Mouse (Mus musculus) midbrain, postnatal 0 days (tissue): ENCODE measurements around the gene Plekhg2. TPM values are rescaled to one million over a fixed set of nuclear protein-coding genes. Genes with fewer than 3 reads are reported as not detected.
"Not testable (repeated sequence)": the region's sequence is repeated elsewhere in the genome, so short reads cannot be mapped to it uniquely, and the experiment has no call there.

Experiments used
- ATAC-seq: fragments of 200-750 bp; cut with Nextera tagmentation; 2 replicates; pipeline ENCODE4 v1.8.0; 2017; ENCODE audit warnings: moderate number of reproducible peaks, mild to moderate bottlenecking, moderate TSS enrichment, moderate library complexity; ENCODE audit not compliant: low FRiP score
- DNase-seq: peaks from one replicate; pipeline ENCODE4 v3.0.0-alpha.2; 2015; ENCODE audit warnings: low spot score
- H3K27ac ChIP-seq: fragments of 300-500 bp; sonication (generic); 2 replicates; pipeline ENCODE4 v1.5.1; 2014; ENCODE audit warnings: low read depth, mild to moderate bottlenecking, low read length, mixed read lengths
- H3K27me3 ChIP-seq: fragments of 300-500 bp; sonication (generic); 2 replicates; pipeline ENCODE4 v1.6.1; 2014; ENCODE audit warnings: low read length, control low read depth, mixed read lengths; ENCODE audit not compliant: insufficient read depth
- H3K36me3 ChIP-seq: fragments of 300-500 bp; sonication (generic); 2 replicates; pipeline ENCODE4 v1.6.1; 2014; ENCODE audit warnings: low read length, control low read depth, mixed read lengths; ENCODE audit not compliant: insufficient read depth
- H3K4me1 ChIP-seq: fragments of 300-500 bp; sonication (generic); 2 replicates; pipeline ENCODE4 v1.6.1; 2014; ENCODE audit warnings: mild to moderate bottlenecking, control low read depth, antibody characterized with exemption, low read length, mixed read lengths; ENCODE audit not compliant: insufficient read depth
- H3K4me2 ChIP-seq: fragments of 300-500 bp; sonication (generic); 2 replicates; pipeline ENCODE4 v1.6.1; 2014; ENCODE audit warnings: low read depth, mild to moderate bottlenecking, low read length, mixed read lengths; ENCODE audit not compliant: poor library complexity, severe bottlenecking
- H3K4me3 ChIP-seq: fragments of 300-500 bp; sonication (generic); 2 replicates; pipeline ENCODE4 v1.5.1; 2014; ENCODE audit warnings: low read depth, mild to moderate bottlenecking, low read length, moderate library complexity
- H3K9ac ChIP-seq: fragments of 300-500 bp; sonication (generic); replicated peaks from 2 replicates; pipeline ENCODE4 v1.6.1; 2014; ENCODE audit warnings: mild to moderate bottlenecking, low read length, moderate library complexity, mixed read lengths; ENCODE audit not compliant: poor library complexity, severe bottlenecking
- H3K9me3 ChIP-seq: fragments of 300-500 bp; sonication (generic); 2 replicates; pipeline ENCODE4 v1.6.1; 2016; ENCODE audit warnings: low read length, control low read depth
- CTCF ChIP-seq: IDR thresholded peaks from 2 replicates; pipeline ENCODE4 v1.5.1; 2016; ENCODE audit warnings: antibody characterized with exemption, mild to moderate bottlenecking
- WGBS: fragments of 180-500 bp; shearing (Covaris S2); extraction: QIAGEN DNeasy Blood & Tissue Kit; methylation state at CpG from one replicate; pipeline ENCODE4 v1.1.7; 2014; 5-methylcytosine and 5-hydroxymethylcytosine counted together
- polyA plus RNA-seq: library from polyadenylated mRNA; unstranded; fragments of >200 nt; fragmentation: Nextera tagmentation; extraction: Ambion mirVana; gene quantifications from 2 replicates; pipeline ENCODE4 v1.2.1, GENCODE M21; 2015
- total RNA-seq: library from RNA; depleted of rRNA; stranded (reverse); fragments of >200 nt; gene quantifications from 2 replicates; pipeline ENCODE4 v1.2.3, GENCODE M21; 2014

The Plekhg2 gene
- total and polyA plus RNA-seq, 2 experiments from 2014 or later, result 7.9 to 19.4 TPM

DNA sequence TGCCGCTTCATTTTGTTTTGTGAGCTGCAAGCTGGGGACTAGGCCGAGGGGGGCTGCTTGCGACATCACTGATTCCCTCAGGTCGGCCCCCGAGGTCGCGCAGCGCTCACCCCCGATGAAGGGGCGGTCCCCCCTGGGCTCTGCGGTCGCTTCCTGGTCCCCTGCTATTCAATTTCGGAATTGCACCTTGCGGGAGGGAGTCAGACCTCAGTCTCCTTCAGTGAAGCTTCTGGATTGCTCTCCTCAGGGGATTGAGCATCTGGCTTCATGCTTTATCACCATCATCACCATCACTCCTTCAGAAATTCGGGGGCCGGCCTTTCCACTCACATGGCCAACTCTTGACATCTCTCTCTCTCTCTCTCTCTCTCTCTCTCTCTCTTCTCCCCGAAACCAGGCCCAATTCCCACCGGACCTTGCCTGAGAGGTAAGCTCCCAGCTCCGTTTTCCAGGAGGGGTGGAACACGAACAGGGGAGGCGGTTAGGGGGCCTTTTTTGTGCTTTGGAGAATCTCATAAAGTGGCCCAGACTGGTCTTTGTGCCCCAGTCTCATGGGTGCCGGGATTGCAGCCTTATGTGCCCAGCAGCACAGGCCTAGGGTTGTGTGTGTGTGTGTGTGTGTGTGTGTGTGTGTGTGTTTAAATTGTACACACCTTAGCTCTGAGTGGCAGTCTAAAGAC is 21.0 kb upstream of the Plekhg2 start:
- no peak for ATAC-seq

DNA sequence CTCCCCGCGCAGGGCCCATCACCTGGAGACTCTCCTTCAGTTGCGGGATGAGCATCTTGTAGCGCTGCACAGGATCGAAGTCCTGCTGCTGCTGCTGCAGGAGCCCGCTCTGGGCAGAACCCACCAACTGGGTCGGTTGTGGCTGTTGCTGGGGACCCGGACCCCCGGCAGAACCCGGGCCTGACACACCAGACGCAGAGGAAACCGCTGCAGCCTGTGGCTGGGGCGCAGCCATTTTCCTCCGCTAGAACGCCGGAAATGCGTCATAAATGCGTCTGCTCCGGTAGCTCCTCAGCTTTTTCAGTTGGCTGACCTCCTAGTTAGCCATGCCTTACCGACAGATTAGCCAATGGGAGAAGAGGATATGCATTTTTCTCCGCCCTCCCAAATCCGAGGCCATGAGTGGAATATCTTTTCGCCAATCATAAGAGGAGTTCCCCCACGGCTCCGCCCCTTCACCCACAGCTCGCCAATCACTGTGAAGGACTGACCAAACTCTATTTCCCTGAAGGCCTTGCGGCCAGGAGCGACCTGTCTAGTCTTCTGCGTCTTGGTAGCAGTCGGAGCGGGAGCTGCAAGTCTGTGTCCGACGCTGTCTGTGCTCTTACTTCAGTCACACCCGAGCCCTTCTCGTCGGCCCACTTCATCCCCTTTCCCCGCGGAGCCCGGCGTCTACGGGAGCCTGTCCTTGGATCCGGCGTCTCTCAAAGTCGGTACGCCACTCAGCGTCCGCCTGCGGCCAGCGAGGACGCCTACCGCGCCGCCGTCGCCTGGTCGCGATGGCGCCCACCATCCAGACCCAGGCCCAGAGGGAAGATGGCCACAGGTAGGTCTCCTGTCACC is 20.3 kb upstream of the Plekhg2 start, which contains the start of the genes Med29 and Paf1:
Med29 (minus strand) TSS at position 280 of the 843 bp plus-strand sequence.
Paf1 (plus strand) TSS at position 523 of the 843 bp plus-strand sequence.
- H3K27me3 ChIP-seq, result no peaks in the 10 kb centered on the region
- peak within 1 kb of the TSS; percentile 78 for H3K9ac ChIP-seq
- TF ChIP-seq CTCF, result peak; percentile 12; the same call in 1 of the 2 replicates
- H3K4me2 ChIP-seq, result peak within 1 kb of the TSS; percentile 89
- under 1% methylated on average over 58 of the region's 58 CpGs for WGBS
- 0 out of 2 replicates have a peak, but pooled peaks cover 3% of the 10 kb centered on the region for H3K4me1 ChIP-seq
- peaks cover 35% of the 10 kb centered on the region for H3K36me3 ChIP-seq
- no peaks in the 10 kb centered on the region for H3K9me3 ChIP-seq
- peak within 1 kb of the TSS; percentile 64 for H3K4me3 ChIP-seq
- DNase-seq (peak; percentile 100), ATAC-seq (peak; percentile 97)
- peak within 1 kb of the TSS; percentile 77 for H3K27ac ChIP-seq

More for the DNA sequence above, 21.0 kb upstream of the Plekhg2 start:
- H3K27me3 ChIP-seq, result no peaks in the 10 kb centered on the region
- H3K4me3 ChIP-seq, result peak overlapping the region; percentile 64
- H3K4me2 ChIP-seq, result peak overlapping the region; percentile 89
- H3K9ac ChIP-seq, result peak overlapping the region; percentile 78
- 4% methylated on average over 22 of the region's 22 CpGs for WGBS
- H3K9me3 ChIP-seq, result no peaks in the 10 kb centered on the region
- H3K27ac ChIP-seq, result peak overlapping the region; percentile 77
- no peak for DNase-seq
- 0 out of 2 replicates have a peak, but pooled peaks cover 3% of the 10 kb centered on the region for H3K4me1 ChIP-seq
- TF ChIP-seq CTCF, result no peak
- peaks cover 41% of the 10 kb centered on the region for H3K36me3 ChIP-seq

DNA sequence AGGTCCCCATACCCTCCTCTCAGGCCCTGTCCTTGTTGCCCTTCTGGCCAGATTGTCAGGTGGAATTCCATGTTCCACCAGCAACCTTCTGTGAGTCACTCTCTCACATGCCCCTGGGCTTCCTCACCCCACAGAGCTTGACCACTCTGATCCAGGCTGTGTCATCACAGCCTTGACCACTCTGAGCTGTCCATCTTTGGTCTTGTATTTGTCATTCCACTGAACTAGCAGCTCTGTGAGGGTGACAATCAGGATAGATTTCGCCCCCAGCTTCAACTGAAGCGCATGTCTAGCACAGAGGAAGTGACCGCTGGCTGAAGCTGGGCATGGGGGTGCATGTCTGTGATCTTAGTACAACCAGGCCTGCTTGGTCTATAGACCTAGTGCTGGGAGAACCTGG is 17.9 kb upstream of the Plekhg2 start:
- Histone ChIP-seq H3K36me3 (peaks cover 28% of the 10 kb centered on the region), H3K4me1 (0 out of 2 replicates have a peak, but pooled peaks cover 3% of the 10 kb centered on the region)
- 95% methylated on average over 3 of the region's 3 CpGs for WGBS

DNA sequence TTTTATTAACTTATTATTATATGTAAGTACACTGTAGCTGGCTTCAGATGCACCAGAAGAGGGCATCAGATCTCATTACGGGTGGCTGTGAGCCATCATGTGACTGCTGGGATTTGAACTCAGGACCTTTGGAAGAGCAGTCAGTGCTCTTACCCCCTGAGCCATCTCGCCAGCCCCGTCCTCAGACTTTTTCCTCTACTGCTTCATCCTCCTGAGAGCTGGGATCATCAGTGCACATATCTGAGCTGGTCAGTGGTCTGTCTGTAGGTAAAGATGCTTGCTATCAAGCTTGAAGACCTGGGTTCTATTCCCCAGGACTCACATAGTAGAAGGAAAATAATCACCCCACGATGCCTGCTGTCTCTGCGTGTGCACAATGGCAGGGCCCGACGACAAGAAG is 15.0 kb upstream of the Plekhg2 start:
- not testable (repeated sequence) for H3K9ac ChIP-seq, H3K4me1 ChIP-seq, DNase-seq, H3K4me2 ChIP-seq, ATAC-seq, H3K27me3 ChIP-seq, H3K9me3 ChIP-seq, H3K4me3 ChIP-seq, H3K27ac ChIP-seq
- H3K36me3 ChIP-seq, result peaks cover 23% of the 10 kb centered on the region
- 87% methylated on average over 7 of the region's 7 CpGs for WGBS

More for the DNA sequence above, 17.9 kb upstream of the Plekhg2 start:
- H3K4me2 ChIP-seq, result no peak overlapping the region
- no peaks in the 10 kb centered on the region for H3K9me3 ChIP-seq
- H3K9ac ChIP-seq, result no peak overlapping the region
- H3K4me3 ChIP-seq, result no peak overlapping the region
- no peak for ATAC-seq
- no peak overlapping the region for H3K27ac ChIP-seq
- DNase-seq, result no peak
- no peaks in the 10 kb centered on the region for H3K27me3 ChIP-seq
- no peak for TF ChIP-seq CTCF

DNA sequence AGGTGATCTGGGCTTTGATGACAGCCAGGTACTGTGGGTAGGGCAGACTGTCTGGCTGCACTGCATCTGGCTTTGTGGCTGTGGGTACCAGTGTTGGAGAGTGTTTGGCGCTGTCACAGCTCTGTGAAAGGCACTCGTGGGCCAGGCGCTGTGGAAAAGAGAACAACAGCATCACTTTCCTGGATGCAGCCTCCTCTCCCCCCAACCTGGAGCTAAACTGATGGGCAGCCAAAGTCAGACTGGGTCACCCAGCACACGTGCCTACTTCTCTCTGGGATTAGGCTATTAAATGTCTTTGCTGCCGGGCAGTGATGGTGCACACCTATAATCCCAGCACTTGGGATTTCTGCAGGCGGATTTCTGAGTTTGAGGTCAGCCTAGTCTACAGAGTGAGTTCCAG is 14.5 kb upstream of the Plekhg2 start:
- H3K9ac ChIP-seq, H3K27ac ChIP-seq, H3K4me1 ChIP-seq, DNase-seq, H3K9me3 ChIP-seq, ATAC-seq, H3K4me2 ChIP-seq, H3K4me3 ChIP-seq, H3K27me3 ChIP-seq: not testable (repeated sequence)
- 82% methylated on average over 6 of the region's 6 CpGs for WGBS
- H3K36me3 ChIP-seq, result peaks cover 23% of the 10 kb centered on the region
